Mouse (Mus musculus): ENCODE results near the gene Ice2. TPM values are rescaled to one million over a fixed set of nuclear protein-coding genes. Genes with fewer than 3 reads are reported as not detected.

The Ice2 gene
- polyA plus RNA-seq (2015; fragmentation: Nextera tagmentation; extraction: Ambion mirVana), result 5.0 TPM in 2 replicates

DNA sequence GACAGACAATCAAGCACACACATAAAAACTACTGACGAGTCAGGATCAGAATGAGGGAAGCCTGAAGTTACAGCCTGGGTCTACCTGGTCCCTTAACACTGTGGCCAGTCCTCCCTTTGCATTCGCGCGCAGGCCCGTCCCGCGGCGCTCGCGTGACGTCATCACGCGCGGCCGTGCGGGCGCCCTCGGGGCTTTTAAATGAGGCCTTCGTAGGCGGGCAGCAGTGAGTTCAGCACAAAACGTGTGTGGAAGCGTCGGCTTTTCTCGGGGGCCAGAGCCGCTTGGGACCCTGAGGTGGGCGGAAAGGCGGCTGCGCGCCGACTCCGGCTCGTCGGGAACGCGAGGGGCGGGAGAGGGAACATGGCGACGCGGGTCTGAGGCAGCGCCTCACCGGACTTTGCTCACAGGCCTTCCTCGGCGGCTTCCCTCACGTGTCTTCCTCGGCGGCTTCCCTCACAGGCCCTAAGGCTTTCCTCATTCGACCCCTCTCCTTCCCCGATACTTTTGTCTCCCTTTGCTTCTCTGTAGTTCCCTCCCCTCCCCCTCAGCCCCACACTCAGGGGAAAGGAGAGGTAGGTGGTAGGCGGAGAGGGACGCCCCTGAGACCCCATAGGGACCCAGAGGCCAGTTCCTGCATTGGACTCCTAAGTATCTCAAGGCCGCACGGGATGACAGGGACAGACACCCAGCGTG lies at the start of gene Ice2:
Gene Ice2, plus strand, starts transcription at position 147 of the 693 bp plus-strand sequence.

DNA sequence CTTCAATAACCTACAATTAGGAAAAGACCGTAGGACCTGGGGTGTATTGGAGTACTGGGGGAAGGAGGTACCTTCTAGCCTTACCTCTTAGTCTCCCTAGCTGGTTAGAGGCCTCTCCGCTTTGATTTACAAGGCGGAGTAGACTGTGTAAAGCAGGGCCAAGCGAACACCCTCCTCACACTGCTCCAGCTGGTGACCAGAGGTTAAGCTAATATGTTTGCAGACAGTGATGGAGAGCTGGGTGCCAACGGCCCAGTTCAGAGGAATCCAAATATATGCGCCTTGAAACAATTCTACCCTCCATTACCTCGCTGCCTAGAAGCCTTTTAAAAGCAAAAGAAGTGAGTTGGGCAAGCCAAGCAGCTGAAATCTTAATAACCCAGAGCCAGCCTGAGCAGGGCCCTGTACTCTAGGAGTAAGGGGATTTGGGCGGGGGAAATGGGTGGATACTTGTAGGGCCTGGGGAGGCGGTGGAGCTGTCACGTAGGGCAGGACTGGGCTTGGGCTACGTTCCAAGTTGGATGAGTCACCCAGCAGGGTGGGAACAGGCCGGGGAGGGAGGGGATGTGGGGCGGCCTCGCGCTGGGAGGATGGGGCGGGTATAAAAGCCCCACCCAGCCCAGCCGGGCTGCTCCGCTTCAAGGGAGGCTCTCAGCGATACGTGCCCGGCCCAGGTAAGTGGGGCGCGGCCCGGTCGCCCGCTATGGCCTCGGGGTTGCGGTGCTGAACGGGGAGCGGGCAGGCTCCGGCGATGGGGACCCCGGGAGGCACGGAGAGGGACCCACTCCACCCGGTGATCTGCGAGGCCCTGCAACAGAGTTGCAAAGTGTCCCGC lies 55.6 kb downstream of the Ice2 start, which contains the start of gene Anxa2:
Gene Anxa2, plus strand, starts transcription at position 555 of the 835 bp plus-strand sequence.

Small RNA genes lying within 50 kb of the gene (microRNA-seq; reads per million reads assigned to microRNA genes)
- 1.4 to 2.8 reads per million in 2 experiments for gene Mir3109

Other genes starting within 250 kb of the Ice2 start
- gene Anxa2, start 55.7 kb downstream of the Ice2 start, polyA plus RNA-seq (2015; fragmentation: Nextera tagmentation; extraction: Ambion mirVana), result 327 and 479 TPM in 2 replicates